Mouse (Mus musculus) liver, adult 2 months (tissue): ENCODE data around the gene Spon1. TPM values are rescaled to one million over a fixed set of nuclear protein-coding genes. Genes with fewer than 3 reads are reported as not detected.

ENCODE experiments used
- DNase-seq: peaks from one replicate; pipeline ENCODE4 v3.0.0-alpha.2; 2011; ENCODE audit warnings: low read depth, low spot score; ENCODE audit errors: extremely low read depth
- H3K27ac ChIP-seq: fragments of 200-500 bp; replicated peaks from 2 replicates; pipeline ENCODE4 v1.5.1; 2012; ENCODE audit warnings: low read depth, mild to moderate bottlenecking, control low read depth, inconsistent platforms, low read length; ENCODE audit not compliant: insufficient read depth
- H3K27me3 ChIP-seq: fragments of 200-500 bp; 2 replicates; pipeline ENCODE4 v1.6.1; 2012; ENCODE audit warnings: mild to moderate bottlenecking, moderate library complexity, low read length, inconsistent platforms; ENCODE audit not compliant: control insufficient read depth, insufficient read depth
- H3K36me3 ChIP-seq: fragments of 200-500 bp; 2 replicates; pipeline ENCODE4 v1.6.1; 2012; ENCODE audit warnings: low read length, inconsistent platforms; ENCODE audit not compliant: control insufficient read depth, insufficient read depth
- H3K4me1 ChIP-seq: fragments of 200-500 bp; 2 replicates; pipeline ENCODE4 v1.6.1; 2011; ENCODE audit warnings: low read length; ENCODE audit not compliant: control insufficient read depth, insufficient read depth
- H3K4me3 ChIP-seq: fragments of 200-500 bp; 2 replicates; pipeline ENCODE4 v1.5.1; 2011; ENCODE audit warnings: low read depth, mild to moderate bottlenecking, control low read depth, low read length, moderate library complexity; ENCODE audit not compliant: insufficient read depth
- H3K79me2 ChIP-seq: fragments of 200-500 bp; 2 replicates; pipeline ENCODE4 v1.6.1; 2012; ENCODE audit warnings: inconsistent platforms, mild to moderate bottlenecking, low read length, moderate library complexity; ENCODE audit not compliant: control insufficient read depth, insufficient read depth
- H3K9ac ChIP-seq: fragments of 200-500 bp; 2 replicates; pipeline ENCODE4 v1.6.1; 2012; ENCODE audit warnings: low read depth, mild to moderate bottlenecking, control low read depth, inconsistent platforms, low read length
- CTCF ChIP-seq: fragments of 200-500 bp; IDR thresholded peaks from 2 replicates; pipeline ENCODE4 v1.5.1; 2011; ENCODE audit warnings: low read depth, low read length, control low read depth
- POLR2A ChIP-seq: fragments of 200-500 bp; IDR thresholded peaks from 2 replicates; pipeline ENCODE4 v1.6.1; 2011; ENCODE audit warnings: low read length, control low read depth; ENCODE audit not compliant: insufficient read depth; ENCODE audit errors: extremely low read depth
- WGBS: fragments of 180-500 bp; shearing (Covaris S2); methylation state at CpG from one replicate; pipeline ENCODE4 v1.1.7; 2018; 5-methylcytosine and 5-hydroxymethylcytosine counted together
- polyA plus RNA-seq: library from polyadenylated mRNA; depleted of rRNA; stranded (reverse); fragments of >200 nt; gene quantifications from 2 replicates; pipeline ENCODE4 v1.2.3, GENCODE M21; 2012
- total RNA-seq: library from RNA; depleted of rRNA; stranded (reverse); fragments of >200 nt; gene quantifications from 2 replicates; pipeline ENCODE4 v1.2.3, GENCODE M21; 2014

Gene Spon1
- total and polyA plus RNA-seq, 2 experiments, result 0.22 to 0.28 TPM

DNA sequence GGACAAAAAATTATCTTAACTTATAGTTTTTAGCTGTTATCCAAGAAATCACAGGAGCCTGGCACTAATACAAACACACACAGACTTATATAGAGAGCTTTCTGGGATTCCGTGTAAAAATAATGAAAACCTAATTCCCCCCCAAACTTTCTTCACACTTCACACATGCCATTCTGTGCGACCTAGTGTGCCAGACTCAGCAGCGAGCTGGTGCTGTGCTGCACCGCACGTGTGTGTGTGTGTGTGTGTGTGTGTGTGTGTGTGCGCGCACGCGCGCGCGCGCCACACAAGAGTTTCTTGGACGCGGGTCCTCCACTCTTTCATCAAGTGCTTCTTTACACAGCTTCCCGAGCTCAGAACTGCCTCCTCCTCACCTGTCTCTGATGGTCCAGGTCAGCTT, 292.4 kb downstream of the Spon1 start:
- H3K4me1 ChIP-seq, result no peaks in the 10 kb centered on the region
- H3K9ac ChIP-seq, result no peak overlapping the region
- no peak for DNase-seq
- H3K27ac ChIP-seq, result no peak overlapping the region
- H3K79me2 ChIP-seq, result peaks cover 4% of the 10 kb centered on the region; the same call in 1 of the 2 replicates
- WGBS, result 94% methylated on average over 16 of the region's 16 CpGs
- no peaks in the 10 kb centered on the region for H3K27me3 ChIP-seq
- TF ChIP-seq POLR2A (no peak), CTCF (no peak)
- peaks cover 7% of the 10 kb centered on the region; the same call in 1 of the 2 replicates for H3K36me3 ChIP-seq
- H3K4me3 ChIP-seq, result no peak overlapping the region

GRCm38 (mm10) chr7:114058927-114059441, 293.2 kb downstream of the Spon1 start:
- H3K4me3 ChIP-seq, result no peak overlapping the region
- WGBS, result 94% methylated on average over 6 of the region's 6 CpGs
- H3K9ac ChIP-seq, result no peak overlapping the region
- H3K4me1 ChIP-seq, result peaks cover 2% of the 10 kb centered on the region; the same call in 1 of the 2 replicates
- H3K79me2 ChIP-seq, result peaks cover 10% of the 10 kb centered on the region
- H3K36me3 ChIP-seq, result peaks cover 7% of the 10 kb centered on the region; the same call in 1 of the 2 replicates
- H3K27ac ChIP-seq, result no peak overlapping the region
- no peak for TF ChIP-seq POLR2A
- no peaks in the 10 kb centered on the region for H3K27me3 ChIP-seq
- no peak for DNase-seq

GRCm38 (mm10) chr7:114060445-114060844, 294.6 kb downstream of the Spon1 start:
- Histone ChIP-seq H3K27ac (no peak overlapping the region), H3K79me2 (peaks cover 14% of the 10 kb centered on the region), H3K4me1 (peaks cover 5% of the 10 kb centered on the region; the same call in 1 of the 2 replicates), H3K36me3 (peaks cover 5% of the 10 kb centered on the region; the same call in 1 of the 2 replicates), H3K9ac (no peak overlapping the region), H3K4me3 (no peak overlapping the region), H3K27me3 (no peaks in the 10 kb centered on the region)
- 97% methylated on average over 6 of the region's 6 CpGs for WGBS
- TF ChIP-seq CTCF (no peak), POLR2A (no peak)
- DNase-seq, result no peak

DNA sequence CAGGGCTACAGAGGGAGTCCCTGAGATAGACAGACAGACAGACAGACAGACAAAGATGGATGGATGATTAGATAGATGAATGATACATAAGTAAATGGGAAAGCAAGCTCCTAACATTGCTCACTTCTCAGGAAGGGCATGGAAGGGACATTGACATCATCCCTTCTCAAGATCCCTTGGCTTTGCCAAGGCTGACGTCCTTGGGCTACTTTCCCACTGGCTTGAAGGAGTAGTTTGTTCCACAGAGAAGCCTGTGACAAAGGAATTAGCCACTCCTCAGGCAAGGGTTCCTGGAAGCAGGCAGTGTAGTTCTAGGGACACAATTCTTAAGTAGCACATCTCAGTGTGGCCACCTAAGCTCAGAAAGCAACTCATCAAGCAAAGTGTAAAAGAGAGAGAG, 296.7 kb downstream of the Spon1 start:
- peaks cover 4% of the 10 kb centered on the region; the same call in 1 of the 2 replicates for H3K36me3 ChIP-seq
- no peak for TF ChIP-seq POLR2A
- no peak for TF ChIP-seq CTCF
- peaks cover 14% of the 10 kb centered on the region for H3K79me2 ChIP-seq
- no peak for DNase-seq
- H3K4me1 ChIP-seq, result peaks cover 13% of the 10 kb centered on the region
- no peak overlapping the region for H3K9ac ChIP-seq
- no peaks in the 10 kb centered on the region for H3K27me3 ChIP-seq
- H3K27ac ChIP-seq, result no peak overlapping the region
- H3K4me3 ChIP-seq, result no peak overlapping the region
- WGBS, result 76% methylated on average over 1 of the region's 1 CpGs

DNA sequence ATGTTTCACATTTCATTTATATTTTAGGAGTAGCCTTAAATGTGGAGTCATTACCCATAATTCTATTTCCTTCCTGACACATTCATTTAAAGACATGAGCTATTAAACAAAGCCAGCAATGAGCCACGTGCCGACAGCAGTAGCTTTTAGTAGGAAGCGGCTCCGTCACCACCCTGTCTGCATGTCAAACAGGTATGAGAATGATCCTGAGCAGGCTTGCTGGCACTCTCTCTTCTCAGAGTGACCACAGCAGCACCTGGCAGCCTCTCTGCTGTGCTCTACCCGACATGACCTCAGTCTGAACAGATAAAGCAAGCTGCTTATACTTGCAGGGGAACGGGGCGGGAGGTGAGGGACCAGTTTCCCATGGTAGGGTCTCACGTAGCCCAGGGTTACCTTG, 297.7 kb downstream of the Spon1 start:
- WGBS, result 64% methylated on average over 8 of the region's 8 CpGs
- no peaks in the 10 kb centered on the region for H3K27me3 ChIP-seq
- no peak overlapping the region for H3K4me3 ChIP-seq
- DNase-seq, result no peak
- peaks cover 4% of the 10 kb centered on the region; the same call in 1 of the 2 replicates for H3K36me3 ChIP-seq
- no peak overlapping the region for H3K9ac ChIP-seq
- no peak overlapping the region for H3K27ac ChIP-seq
- TF ChIP-seq CTCF, result no peak
- TF ChIP-seq POLR2A, result no peak
- H3K79me2 ChIP-seq, result peaks cover 18% of the 10 kb centered on the region
- peaks cover 13% of the 10 kb centered on the region for H3K4me1 ChIP-seq

DNA sequence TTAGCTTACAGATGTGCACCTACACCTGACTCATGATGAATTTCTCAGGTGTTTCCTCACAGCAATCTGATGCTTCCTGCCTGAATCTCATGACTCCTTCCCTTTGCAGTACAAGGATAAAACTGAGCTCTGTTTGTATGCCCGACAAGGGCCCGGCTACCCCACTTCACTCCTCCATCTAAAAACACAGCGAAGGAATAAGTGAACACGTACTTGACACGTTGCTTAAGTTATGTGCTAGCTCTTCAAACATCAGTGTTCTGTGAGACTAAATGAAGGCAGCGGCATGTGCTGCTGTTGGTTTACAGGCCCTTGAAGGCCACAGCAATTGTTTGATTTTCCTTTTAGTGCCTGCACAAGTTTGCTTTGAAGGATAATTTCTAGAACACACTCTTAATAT, 298.2 kb downstream of the Spon1 start:
- Histone ChIP-seq H3K27me3 (no peaks in the 10 kb centered on the region), H3K4me1 (peaks cover 13% of the 10 kb centered on the region), H3K27ac (no peak overlapping the region), H3K36me3 (peaks cover under 1% of the 10 kb centered on the region; the same call in 1 of the 2 replicates), H3K4me3 (no peak overlapping the region), H3K79me2 (peaks cover 22% of the 10 kb centered on the region), H3K9ac (no peak overlapping the region)
- DNase-seq, result no peak
- WGBS, result 89% methylated on average over 6 of the region's 6 CpGs
- TF ChIP-seq POLR2A (no peak), CTCF (no peak)
